Mouse (Mus musculus) layer of hippocampus, postnatal 36 days (tissue): ENCODE measurements at regions not wholly inside any gene's neighbourhood (a gene's known extent, or its start where the extent isn't known, plus 50 kb on each side); places are given as distances from the start of the nearest gene placed in this dataset.

Experiments
- DNase-seq, 2 experiments: peaks; one replicate each; pipeline ENCODE4 v3.0.0; 2022

- no peak for DNase-seq
Observed at GRCm38 (mm10) chr11:63487203-63487602, 358.4 kb downstream of the Pmp22 start.

GRCm38 (mm10) chr11:63502181-63502580 lies 373.4 kb downstream of the Pmp22 start:
- peak; percentile 7 to 29 for DNase-seq

- DNase-seq, result no peak
Observed at GRCm38 (mm10) chr11:63507387-63507786, 378.6 kb downstream of the Pmp22 start.

GRCm38 (mm10) chr11:63508727-63509126 lies 379.9 kb downstream of the Pmp22 start:
- no peak for DNase-seq

GRCm38 (mm10) chr11:63510611-63511010 lies 381.8 kb downstream of the Pmp22 start:
- DNase-seq, result no peak

GRCm38 (mm10) chr11:63514615-63515014 lies 385.8 kb downstream of the Pmp22 start:
- no peak for DNase-seq

- no peak for DNase-seq
Observed at GRCm38 (mm10) chr11:63518847-63519246, 390.1 kb downstream of the Pmp22 start.

- DNase-seq, result no peak
Observed at GRCm38 (mm10) chr11:63524254-63524653, 395.5 kb downstream of the Pmp22 start.

- no peak for DNase-seq
Observed at GRCm38 (mm10) chr11:63525431-63525830, 396.6 kb downstream of the Pmp22 start.

GRCm38 (mm10) chr11:63525956-63526355 lies 396.1 kb downstream of the Hs3st3b1 start:
- no peak for DNase-seq

GRCm38 (mm10) chr11:63532752-63533151 lies 389.3 kb downstream of the Hs3st3b1 start:
- no peak for DNase-seq

GRCm38 (mm10) chr11:63533555-63534200 lies 388.4 kb downstream of the Hs3st3b1 start:
- no peak for DNase-seq

GRCm38 (mm10) chr11:63537693-63538092 lies 384.4 kb downstream of the Hs3st3b1 start:
- DNase-seq, result no peak

- no peak for DNase-seq
Observed at GRCm38 (mm10) chr11:63543971-63544696, 378.0 kb downstream of the Hs3st3b1 start.

- no peak for DNase-seq
Observed at GRCm38 (mm10) chr11:63545516-63545915, 376.6 kb downstream of the Hs3st3b1 start.

GRCm38 (mm10) chr11:63560466-63560865 lies 361.6 kb downstream of the Hs3st3b1 start:
- DNase-seq, result no peak

- no peak for DNase-seq
Observed at GRCm38 (mm10) chr11:63562696-63563095, 359.4 kb downstream of the Hs3st3b1 start.

- DNase-seq, result no peak
Observed at GRCm38 (mm10) chr11:63565471-63566232, 356.4 kb downstream of the Hs3st3b1 start.

- no peak for DNase-seq
Observed at GRCm38 (mm10) chr11:63569785-63570479, 352.2 kb downstream of the Hs3st3b1 start.

- no peak for DNase-seq
Observed at GRCm38 (mm10) chr11:63570646-63571045, 351.4 kb downstream of the Hs3st3b1 start.

GRCm38 (mm10) chr11:63573271-63573670 lies 348.8 kb downstream of the Hs3st3b1 start:
- no peak for DNase-seq

- DNase-seq, result no peak
Observed at GRCm38 (mm10) chr11:63583321-63583720, 338.8 kb downstream of the Hs3st3b1 start.
